Mouse (Mus musculus) retina, postnatal 7 days (tissue): Measurements from ENCODE around the gene Gm10230.
"Not testable (repeated sequence)": the region's sequence is repeated elsewhere in the genome, so short reads cannot be mapped to it uniquely, and the experiment has no call there.

Source experiments
- DNase-seq: peaks from one replicate; pipeline ENCODE4 v3.0.0-alpha.2; 2012; ENCODE audit warnings: low read depth, low spot score

Gene Gm10230

GRCm38 (mm10) chrX:27494782-27495181 is at the start of gene Gm10230:
Gm10230 (minus strand) TSS chrX:27494882.
- not testable (repeated sequence) for DNase-seq
